Mouse (Mus musculus): ENCODE results near the gene Acadvl.

Acadvl gene

DNA sequence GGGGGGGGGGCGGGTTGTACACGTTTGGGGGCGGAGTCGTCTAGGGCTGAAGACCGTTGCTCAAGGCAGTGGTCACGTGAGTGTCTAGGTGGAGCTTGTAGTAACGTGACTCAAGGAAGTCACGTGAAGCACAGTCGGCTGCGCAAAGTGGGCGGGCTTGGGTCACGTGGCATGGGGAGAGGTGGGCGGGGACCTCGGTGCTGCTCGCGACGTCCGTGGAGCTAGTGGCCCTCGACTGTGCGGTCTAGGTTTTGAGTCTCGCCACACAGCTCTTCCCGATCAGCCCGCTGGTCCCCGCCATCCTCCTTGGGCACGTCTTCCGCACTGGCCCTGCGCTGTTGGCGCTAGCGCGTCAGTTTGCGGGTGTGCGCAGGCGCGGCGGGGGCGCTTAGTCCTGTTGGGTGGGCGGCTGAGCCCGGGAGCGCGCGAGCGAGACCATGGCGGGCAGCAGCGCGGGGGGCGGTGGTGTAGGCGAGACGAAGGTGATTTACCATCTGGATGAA is 14.8 kb downstream of the Acadvl start, which contains the start of gene Dvl2:
TSS of gene Dvl2 (plus strand) at position 200 of the 503 bp plus-strand sequence.
- peak; percentile 85 to 92 for DNase-seq

DNA sequence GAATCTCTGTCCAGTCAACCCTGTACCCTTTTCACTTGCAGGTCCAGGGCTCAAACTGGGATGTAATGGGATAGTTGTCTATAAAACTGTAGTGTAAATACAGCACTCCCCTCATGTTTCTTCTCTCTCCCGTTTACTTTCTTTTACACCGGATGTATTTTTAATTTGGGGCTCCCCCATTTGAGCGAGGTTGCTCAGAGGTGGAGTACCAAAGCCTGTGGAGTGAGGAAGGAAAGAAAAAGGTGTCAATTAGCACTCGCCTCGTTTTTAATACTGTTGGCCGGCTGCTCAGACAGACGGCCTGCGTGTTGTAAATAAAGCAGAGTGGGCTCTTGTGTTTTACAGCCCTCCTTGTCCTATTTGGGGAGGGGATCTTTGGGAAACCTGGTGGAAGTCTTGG is 15.5 kb downstream of the Acadvl start:
- no peak for DNase-seq

GRCm38 (mm10) chr11:69998567-69999491 is 16.4 kb downstream of the Acadvl start:
- DNase-seq: peak in 1 of 2 experiments; percentile 43

DNA sequence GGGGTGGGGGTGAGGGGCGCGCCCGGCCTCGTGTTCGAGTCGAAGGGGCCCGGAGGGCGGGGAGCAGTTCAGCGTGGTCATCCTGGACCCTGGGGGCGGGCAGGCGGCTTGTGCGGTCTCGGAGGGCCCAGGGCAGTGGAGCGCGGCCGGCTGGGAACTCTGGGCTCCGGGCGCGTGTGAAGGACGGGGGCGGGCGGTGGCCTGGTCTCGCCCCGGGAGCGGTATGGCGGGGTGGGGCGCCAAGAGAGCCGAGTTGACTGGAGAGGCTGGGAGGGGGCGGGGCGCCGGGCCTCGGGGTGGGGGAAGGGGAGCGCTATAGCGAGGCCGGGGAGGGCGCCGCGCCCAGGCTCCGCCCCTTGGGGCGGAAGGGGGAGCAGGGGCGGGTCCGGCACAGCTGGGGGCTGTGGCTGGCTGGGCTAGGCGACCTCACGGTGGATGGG is 18.1 kb downstream of the Acadvl start:
- peak; percentile 75 to 84 for DNase-seq

GRCm38 (mm10) chr11:69996161-69997061 is 18.8 kb downstream of the Acadvl start:
- DNase-seq: peak in 1 of 2 experiments; percentile 61

DNA sequence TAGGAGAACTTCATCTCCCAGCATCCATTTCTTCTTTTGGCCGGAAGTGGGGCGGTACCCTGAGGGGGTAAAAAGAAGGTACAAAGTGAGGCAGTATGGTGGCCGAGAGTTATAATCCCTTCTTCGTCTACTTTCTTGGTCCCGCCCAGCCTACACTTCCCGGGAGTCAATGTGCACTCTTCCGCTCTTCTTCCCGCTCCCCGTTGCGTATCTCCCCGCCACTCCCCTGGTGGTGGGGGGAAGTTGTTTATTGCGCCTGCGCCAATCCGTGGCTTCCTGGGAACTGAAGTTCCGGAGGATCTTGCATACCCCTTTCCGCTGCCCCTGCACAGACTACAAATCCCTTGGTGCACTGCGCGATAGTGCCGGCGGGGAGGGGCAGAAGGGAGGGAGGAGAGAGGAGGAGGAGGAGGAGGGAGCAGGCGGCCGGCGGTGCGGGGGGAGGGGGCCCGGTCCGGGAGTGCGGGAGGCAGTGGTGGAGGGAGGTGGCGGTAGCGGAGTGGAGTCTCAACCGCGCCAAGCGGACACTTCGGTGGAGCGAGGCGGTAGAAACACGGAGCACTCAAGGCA is 19.7 kb downstream of the Acadvl start, which contains the start of gene Phf23:
TSS of gene Phf23 (plus strand) at position 387 of the 570 bp plus-strand sequence.
- peak; percentile 94 to 99 for DNase-seq

DNA sequence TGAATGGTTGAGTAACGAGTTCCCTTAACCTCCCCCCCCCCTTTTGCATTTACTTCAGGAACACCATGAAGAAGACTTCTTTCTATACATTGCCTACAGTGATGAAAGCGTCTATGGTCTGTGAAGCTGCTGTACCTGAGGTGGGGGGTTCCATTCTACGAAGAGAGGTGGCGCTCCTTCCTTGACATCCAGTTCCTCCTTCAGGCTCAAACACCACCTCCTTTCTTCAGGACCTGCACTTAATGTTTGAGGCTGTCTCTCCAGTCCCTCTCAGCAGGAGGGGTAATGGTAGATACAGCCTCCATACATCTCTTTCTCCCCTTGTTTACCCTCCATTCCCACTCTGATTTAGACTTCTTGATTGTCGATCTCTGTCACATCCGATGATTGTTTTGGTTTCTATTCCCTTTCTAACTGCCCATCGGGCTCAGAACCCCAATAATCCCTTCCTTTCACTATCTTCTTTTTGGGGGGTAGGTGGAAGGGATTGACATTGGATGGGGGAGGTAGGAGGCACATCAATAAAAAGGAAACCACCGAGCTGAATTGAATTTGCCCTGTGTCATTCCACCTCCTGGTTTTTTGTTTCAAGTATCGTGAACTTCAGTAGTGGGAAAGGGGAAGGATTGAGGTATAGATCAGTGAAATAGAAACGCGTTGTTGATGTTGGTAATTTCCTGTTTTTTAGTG is 20.7 kb downstream of the Acadvl start:
- no peak for DNase-seq

DNA sequence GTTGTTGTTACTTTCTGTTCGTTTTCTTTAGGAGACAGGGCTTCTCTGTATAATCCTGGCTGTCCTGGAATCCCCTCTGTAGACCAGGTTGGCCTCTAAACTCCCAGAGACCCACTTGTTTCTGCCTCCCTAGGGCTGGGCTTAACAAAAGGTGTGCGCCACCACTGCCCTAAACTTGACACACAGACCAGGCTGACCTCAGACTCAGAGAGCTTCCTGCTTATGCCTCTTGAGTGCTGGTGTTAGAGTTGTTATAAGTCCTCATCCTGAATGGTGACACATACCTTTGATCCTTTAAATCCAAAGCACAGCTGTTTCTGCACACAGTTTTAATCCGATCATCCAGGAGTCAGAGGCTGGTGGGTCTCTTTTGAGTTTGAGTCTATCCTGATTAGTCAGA is 22.3 kb downstream of the Acadvl start:
- no peak for DNase-seq

DNA sequence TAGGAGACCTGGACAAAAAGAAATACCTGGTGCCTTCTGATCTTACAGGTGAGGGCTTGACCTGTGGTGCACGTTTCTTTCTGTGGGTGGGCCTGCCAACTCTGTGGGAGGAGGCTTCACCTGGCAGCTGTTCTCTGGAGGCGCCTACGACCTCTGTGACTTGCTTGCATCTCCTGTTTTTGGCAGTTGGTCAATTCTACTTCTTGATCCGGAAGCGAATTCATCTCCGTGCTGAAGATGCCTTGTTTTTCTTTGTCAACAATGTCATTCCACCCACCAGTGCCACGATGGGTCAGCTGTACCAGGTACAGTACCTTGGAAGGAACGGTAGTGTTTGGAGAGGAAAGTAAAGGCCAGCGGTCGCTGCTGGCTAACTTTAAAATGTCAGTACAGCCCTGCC is 22.8 kb downstream of the Acadvl start:
- DNase-seq: peak in 1 of 2 experiments; percentile 26

DNA sequence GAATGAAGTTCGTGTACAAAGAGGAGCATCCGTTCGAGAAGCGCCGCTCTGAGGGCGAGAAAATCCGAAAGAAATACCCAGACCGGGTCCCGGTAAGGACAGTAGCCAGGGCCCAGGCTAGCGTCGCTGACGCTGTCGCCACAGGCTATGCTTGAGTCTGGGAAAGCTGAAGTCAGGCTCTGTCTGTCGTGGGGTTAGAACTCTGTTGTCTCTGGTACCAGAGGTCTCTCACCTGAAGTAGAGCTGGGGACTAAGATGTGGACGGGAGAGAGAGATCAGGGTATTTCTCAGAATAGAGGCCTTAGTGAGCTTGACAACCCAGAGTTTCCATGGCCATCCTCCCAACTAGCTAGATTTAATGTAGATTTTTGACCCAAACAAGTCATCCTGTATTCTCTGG is 23.5 kb downstream of the Acadvl start:
- DNase-seq: no peak

- DNase-seq: peak; percentile 95
Measured at GRCm38 (mm10) chr11:69990850-69991691, 24.1 kb downstream of the Acadvl start, which contains the start of gene Gabarap. TSS of gene Gabarap (plus strand) at chr11:69991143.

DNA sequence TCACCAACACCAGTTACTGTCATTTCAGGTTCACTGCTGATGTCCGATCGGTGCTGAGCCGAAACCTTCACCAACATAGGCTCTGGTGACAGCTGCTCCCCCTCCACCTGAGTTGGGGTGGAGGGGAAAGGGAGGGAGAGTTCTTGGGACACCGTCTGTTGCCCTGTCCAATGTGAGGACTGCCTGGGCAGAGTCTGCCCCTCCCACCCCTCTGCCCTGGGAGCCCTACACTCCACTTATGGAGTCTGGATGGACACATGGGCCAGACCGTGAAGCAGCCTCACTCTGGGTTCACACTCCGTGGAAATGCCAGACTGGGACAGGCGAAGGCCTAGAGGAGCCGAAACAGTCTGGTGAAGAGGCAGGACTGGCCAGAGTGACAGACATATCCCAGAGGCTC is 25.3 kb downstream of the Acadvl start:
- DNase-seq: no peak

GRCm38 (mm10) chr11:69984431-69984830 is 30.8 kb downstream of the Acadvl start:
- DNase-seq: no peak

DNA sequence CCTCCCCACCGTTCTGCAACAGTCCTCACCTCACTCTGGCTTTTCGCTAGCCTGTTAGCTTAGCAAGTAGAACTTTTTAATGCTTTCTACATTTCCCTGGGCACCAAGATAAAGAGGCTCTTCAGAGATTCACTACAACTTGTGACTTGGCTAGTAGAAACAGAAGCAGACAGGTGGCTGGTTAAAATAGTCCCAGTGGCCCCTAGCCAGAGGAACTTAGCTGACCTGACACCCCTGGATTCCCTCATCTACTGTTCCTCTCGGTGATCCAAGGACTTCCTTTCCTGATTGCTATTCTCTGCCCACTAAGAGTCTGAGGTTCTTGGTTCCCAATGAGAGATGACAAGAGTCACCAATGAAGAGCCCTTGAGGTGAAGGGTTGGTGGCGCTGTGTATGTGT is 31.8 kb downstream of the Acadvl start:
- no peak for DNase-seq

GRCm38 (mm10) chr11:69982877-69983276 is 32.3 kb downstream of the Acadvl start:
- peak in 1 of 2 experiments; percentile 1 for DNase-seq

DNA sequence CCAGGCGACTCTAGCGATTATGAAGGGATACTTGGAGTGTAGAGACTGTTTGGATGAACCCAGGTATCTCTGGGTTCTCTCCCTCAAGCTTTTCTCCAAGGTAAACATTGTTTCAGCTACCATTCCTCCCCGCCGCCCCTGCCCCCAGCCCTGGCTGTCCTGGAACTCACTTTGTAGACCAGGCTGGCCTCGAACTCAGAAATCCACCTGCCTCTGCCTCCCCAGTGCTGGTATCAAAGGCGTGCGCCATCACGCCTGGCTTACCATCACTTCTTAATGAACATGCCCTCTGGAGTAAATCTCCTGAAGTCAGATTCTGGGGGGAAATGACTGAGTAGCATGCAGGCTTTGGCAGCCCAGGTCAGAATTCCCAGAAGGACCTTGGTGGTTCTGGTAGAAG is 33.0 kb downstream of the Acadvl start, which contains the start of gene Elp5:
TSS of gene Elp5 (minus strand) at position 293 of the 400 bp plus-strand sequence.
- DNase-seq: peak in 1 of 2 experiments; percentile 13

- peak; percentile 27 to 42 for DNase-seq
Measured at GRCm38 (mm10) chr11:69981141-69981762, 34.0 kb downstream of the Acadvl start, which contains the start of gene Ctdnep1. TSS of gene Ctdnep1 (plus strand) at chr11:69981156.

- peak; percentile 93 to 99 for DNase-seq
Measured at GRCm38 (mm10) chr11:69980196-69981140, 34.7 kb downstream of the Acadvl start.

DNA sequence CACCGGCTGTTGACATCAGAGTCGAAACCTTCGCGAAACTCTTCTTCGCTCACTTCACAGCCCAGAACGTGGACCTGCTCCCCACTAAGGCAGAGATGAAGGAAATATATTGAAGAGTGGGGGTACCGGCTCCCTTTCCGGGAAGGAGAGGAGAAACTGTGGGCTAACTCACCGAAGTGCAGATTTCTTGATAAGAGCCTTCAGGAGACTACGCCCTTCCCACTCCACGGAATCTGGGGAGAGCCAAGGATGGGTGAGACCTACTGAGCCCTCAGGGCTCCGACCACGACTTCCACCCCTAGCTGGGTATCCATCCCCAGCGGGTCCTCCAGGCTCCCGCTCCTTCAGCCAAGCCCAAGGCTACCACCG is 35.4 kb downstream of the Acadvl start:
- no peak for DNase-seq
